Mouse (Mus musculus) heart, postnatal 25 days (tissue): ENCODE measurements around the gene Ralb. TPM values are rescaled to one million over a fixed set of nuclear protein-coding genes. Genes with fewer than 3 reads are reported as not detected.

Experiments used
- DNase-seq: peaks from one replicate; pipeline ENCODE4 v3.0.0; 2022; ENCODE audit warnings: low spot score
- intact Hi-C: fragments of 180-260 bp; cut with DNase I; formaldehyde crosslinking; loops from one replicate; pipeline ENCODE4 v1.15.1; 2025
- total RNA-seq, 2 experiments: library from RNA; stranded (reverse); gene quantifications; 2 replicates each; pipeline ENCODE4 v1.2.3; 2021

The Ralb gene
- total RNA-seq, 2 experiments from 2014 or later, result 31.3 to 33.6 TPM

GRCm38 (mm10) chr1:119421576-119422421 lies 82.8 kb downstream of the Ralb start, which contains the start of gene Inhbb:
Inhbb (minus strand) TSS chr1:119422248.
- DNase-seq, result no peak
- intact Hi-C loops, result loop anchor here (5.0 to 10.0 kb wide), 3 partner anchors 164 to 657 kb away; no protein-coding TSS in a partner anchor

- DNase-seq, result no peak
- intact Hi-C loops, result loop anchor here (5.0 to 10.0 kb wide), 3 partner anchors 164 to 656 kb away; no protein-coding TSS in a partner anchor
These were observed 83.5 kb downstream of the Ralb start for GRCm38 (mm10) chr1:119420984-119421575.

Other genes starting within 250 kb of the Ralb start
- 1 to 10 TPM in 1 of 2 experiments, under 1 TPM in 1; 0.99 to 1.9 TPM for gene Inhbb, start 82.5 kb downstream of the Ralb start, total RNA-seq
- 10 to 100 TPM; 15.2 to 16.4 TPM for gene Tmem185b, start 21.4 kb upstream of the Ralb start, total RNA-seq
- gene Epb41l5, start 144.2 kb upstream of the Ralb start, total RNA-seq, result 1 to 10 TPM; 3.5 to 4.3 TPM